Mouse (Mus musculus): Measurements from ENCODE around the gene Mier2. TPM values are rescaled to one million over a fixed set of nuclear protein-coding genes. Genes with fewer than 3 reads are reported as not detected.

The Mier2 gene
- polyA plus RNA-seq, 1 experiment from 2014 or later: 69.9 TPM

DNA sequence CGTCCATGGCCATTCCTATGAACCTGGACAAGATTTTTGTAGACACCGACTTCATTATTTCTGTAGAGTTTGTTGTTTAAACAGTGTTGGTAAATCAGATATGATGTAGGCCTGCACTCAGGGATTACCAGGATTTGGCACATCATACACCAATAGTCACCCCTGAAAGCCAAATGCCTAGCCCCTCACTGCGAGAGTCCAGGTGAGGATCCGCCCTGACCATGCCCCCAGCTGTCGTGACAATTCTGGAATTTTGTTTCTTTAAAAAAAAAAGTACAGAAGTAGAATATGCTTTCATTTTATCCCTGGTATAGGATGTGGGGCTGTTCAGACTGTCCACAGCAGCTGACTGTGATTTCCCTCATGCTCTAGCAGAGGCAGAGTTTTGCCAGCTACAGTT lies 14.9 kb upstream of the Mier2 start:
- Histone ChIP-seq H3K27ac (replicated peaks) (no peak overlapping the region), H3K27me3 (ENCODE audit: low read depth, poor library complexity, severe bottlenecking) (no peaks in the 10 kb centered on the region), H3K4me1 (no peaks in the 10 kb centered on the region), H3K4me3 (no peak overlapping the region), H3K36me3 (no peaks in the 10 kb centered on the region), H3K9me3 (replicated peaks) (peaks cover 6% of the 10 kb centered on the region; the same call in 1 of the 2 replicates)
- no peak for DNase-seq (ENCODE audit: low spot score)
- WGBS: 92% methylated on average over 5 of the region's 5 CpGs

DNA sequence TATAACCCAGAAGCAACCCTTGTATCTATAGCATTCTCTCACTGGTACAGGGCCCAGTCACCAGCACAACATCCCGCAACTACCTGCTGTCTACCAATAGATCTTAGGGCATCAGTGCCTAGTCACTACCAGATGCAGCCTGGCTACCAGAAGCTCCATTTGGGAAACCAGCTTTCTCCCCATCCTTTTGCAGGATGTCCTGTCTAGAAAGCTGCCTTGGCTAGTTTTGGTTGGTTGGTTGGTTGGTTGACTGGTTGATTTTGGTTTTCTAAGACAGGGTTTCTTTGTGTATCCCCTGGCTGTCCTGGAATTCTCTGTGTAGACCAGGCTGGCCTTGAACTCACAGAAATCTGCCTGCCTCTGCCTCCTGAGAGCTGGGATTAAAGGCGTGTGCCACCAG lies 4.7 kb upstream of the Mier2 start:
- no peak for DNase-seq (ENCODE audit: low spot score)
- Histone ChIP-seq H3K4me3 (no peak overlapping the region), H3K4me1 (peaks cover 8% of the 10 kb centered on the region), H3K9me3 (replicated peaks) (peaks cover 19% of the 10 kb centered on the region; the same call in 1 of the 2 replicates), H3K36me3 (0 out of 2 replicates have a peak, but pooled peaks cover 5% of the 10 kb centered on the region), H3K27me3 (ENCODE audit: low read depth, poor library complexity, severe bottlenecking) (no peaks in the 10 kb centered on the region), H3K27ac (replicated peaks) (no peak overlapping the region)
- 88% methylated on average over 2 of the region's 2 CpGs for WGBS

DNA sequence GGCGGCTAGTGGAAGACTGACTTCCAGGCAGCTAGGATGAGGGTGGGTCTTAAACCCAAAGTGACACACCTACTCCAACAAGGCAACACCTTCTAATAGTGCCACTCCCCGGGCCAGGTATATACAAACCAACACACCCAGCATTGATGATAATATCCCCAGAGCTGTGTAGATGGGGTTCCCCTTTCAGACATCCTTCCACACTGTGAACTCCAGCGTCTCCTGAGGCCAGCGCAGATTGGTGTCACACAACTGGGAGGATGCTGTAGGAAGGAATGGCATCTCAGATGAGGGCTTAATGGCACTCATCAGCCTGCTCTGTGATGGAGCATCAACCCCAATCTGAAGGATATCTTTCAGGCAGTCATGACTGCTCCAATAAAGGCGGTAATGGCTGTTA lies 2.5 kb upstream of the Mier2 start:
- H3K27me3 ChIP-seq (ENCODE audit: low read depth, poor library complexity, severe bottlenecking): no peaks in the 10 kb centered on the region
- no peak for DNase-seq (ENCODE audit: low spot score)
- H3K4me3 ChIP-seq: no peak overlapping the region
- peaks cover 28% of the 10 kb centered on the region for H3K4me1 ChIP-seq
- H3K36me3 ChIP-seq: 0 out of 2 replicates have a peak, but pooled peaks cover under 1% of the 10 kb centered on the region
- no peak overlapping the region for H3K27ac ChIP-seq (replicated peaks)
- H3K9me3 ChIP-seq (replicated peaks): no peaks in the 10 kb centered on the region
- WGBS: 90% methylated on average over 5 of the region's 5 CpGs

DNA sequence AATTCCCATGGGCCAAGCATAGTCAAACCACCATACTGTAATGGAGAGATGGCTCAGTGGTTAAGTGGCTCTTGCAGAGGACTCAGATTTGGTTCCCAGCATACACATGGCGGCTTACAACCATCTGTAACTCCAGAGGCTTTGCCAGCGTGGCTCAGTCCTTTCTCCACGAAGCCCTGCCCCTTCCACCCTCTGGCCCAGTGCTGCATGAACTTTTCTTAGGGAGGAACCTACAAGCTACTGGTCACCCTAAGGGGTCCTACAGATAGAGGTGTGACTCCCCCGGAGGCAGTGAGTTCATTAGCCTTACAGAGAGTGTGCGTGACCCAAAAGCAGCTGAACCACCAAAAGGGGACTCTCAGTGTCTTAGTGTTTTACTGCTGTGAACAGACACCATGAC lies 2.0 kb upstream of the Mier2 start:
- no peak for DNase-seq (ENCODE audit: low spot score)
- peaks cover 33% of the 10 kb centered on the region for H3K4me1 ChIP-seq
- no peak overlapping the region for H3K4me3 ChIP-seq
- no peaks in the 10 kb centered on the region for H3K9me3 ChIP-seq (replicated peaks)
- H3K36me3 ChIP-seq: peaks cover 3% of the 10 kb centered on the region; the same call in 1 of the 2 replicates
- no peak overlapping the region for H3K27ac ChIP-seq (replicated peaks)
- 91% methylated on average over 5 of the region's 5 CpGs for WGBS
- no peaks in the 10 kb centered on the region for H3K27me3 ChIP-seq (ENCODE audit: low read depth, poor library complexity, severe bottlenecking)

DNA sequence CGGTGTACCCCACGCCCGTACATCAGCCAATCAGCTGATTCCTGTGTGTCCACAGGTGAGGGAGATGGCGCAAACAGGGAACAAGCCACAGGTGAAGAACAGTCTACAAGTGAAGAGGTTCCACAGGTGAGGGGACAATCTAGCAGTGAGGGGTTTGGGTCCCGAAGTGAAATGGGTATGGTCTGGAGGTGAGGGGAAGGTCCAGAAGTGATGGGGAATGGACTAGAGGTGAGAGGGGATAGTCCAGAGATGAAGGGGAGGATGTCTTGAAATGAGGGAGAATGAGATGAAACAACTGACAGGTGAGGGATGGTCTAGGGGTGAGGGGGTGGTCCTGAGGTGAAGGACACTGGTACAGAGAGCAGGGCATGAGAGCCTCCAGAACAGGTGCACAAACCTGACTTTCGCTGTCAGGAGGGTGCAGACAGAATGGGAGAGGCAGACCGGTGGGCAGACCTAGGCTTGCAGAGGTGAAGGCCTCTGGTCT lies 282 bp upstream of the Mier2 start:
- peaks cover 35% of the 10 kb centered on the region for H3K4me1 ChIP-seq
- no peak for DNase-seq (ENCODE audit: low spot score)
- 28% methylated on average over 7 of the region's 7 CpGs for WGBS
- H3K27me3 ChIP-seq (ENCODE audit: low read depth, poor library complexity, severe bottlenecking): no peaks in the 10 kb centered on the region
- H3K9me3 ChIP-seq (replicated peaks): no peaks in the 10 kb centered on the region
- H3K27ac ChIP-seq (replicated peaks): peak overlapping the region; percentile 97
- peak overlapping the region; percentile 93 for H3K4me3 ChIP-seq
- peaks cover 17% of the 10 kb centered on the region for H3K36me3 ChIP-seq

DNA sequence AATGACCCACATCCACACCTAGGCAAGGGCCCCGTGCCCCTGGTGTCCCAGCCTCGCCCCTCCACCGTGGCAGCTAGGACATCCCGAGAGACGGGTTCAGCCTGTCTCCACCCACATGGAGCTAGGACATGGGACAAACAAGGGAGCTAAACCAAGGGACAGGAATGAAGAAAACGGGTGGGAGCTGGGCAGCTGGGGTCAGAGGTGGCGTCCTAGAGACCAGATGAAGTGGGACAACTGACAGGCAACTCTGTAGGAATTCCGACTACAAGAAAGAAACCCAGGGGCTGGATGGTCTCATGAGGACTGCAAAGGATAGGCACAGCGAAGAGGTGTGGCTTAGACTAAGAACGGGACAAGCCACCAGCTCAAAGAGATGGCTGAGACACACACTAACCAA lies 1.3 kb downstream of the Mier2 start:
- 53% methylated on average over 10 of the region's 10 CpGs for WGBS
- Histone ChIP-seq H3K9me3 (replicated peaks) (no peaks in the 10 kb centered on the region), H3K4me3 (peak overlapping the region; percentile 93), H3K27me3 (ENCODE audit: low read depth, poor library complexity, severe bottlenecking) (no peaks in the 10 kb centered on the region), H3K4me1 (peaks cover 35% of the 10 kb centered on the region), H3K27ac (replicated peaks) (peak overlapping the region; percentile 97), H3K36me3 (peaks cover 33% of the 10 kb centered on the region)
- DNase-seq (ENCODE audit: low spot score): no peak

DNA sequence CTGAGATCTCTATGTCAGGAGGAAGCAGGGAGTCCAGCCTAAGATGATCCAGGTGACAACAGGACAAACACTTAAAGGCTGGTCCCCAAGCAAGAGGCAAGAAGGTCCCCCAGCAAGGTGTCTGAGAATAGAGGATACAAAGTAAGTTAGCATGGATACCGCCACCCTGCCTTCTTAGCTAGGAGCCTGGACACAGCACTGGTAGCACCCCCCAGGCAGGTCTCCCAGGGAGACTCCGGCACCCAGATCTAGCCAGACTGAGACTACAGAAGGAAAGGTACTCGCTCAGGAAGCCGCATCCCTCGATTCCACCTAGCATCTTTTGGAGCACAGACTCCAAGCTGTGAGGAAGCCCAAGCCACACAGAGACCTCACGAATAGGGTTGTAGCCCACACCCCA lies 1.8 kb downstream of the Mier2 start:
- no peak for DNase-seq (ENCODE audit: low spot score)
- H3K27ac ChIP-seq (replicated peaks): 0 out of 2 replicates have a peak overlapping the region, but pooled peaks have one; percentile 97
- WGBS: 91% methylated on average over 6 of the region's 6 CpGs

DNA sequence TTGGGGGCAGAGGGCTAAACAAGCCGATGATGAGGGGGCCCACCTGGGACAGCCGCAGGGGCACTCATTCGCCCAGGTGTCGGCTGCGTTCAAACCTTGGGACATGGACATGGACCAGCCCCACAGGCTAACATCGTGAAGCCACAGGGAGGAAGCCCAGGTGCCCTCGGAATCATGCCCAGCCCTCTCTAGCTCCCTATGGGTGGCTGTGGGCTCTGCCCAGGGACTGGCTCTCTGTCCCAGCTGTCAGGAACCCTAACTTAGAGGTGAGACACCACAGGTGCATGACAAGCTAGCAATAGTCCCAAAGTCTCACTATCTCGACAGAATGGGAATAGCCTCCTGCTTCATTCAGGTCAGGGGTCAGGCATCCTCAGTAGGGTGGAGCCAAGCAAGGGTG lies 2.5 kb downstream of the Mier2 start:
- WGBS: 93% methylated on average over 8 of the region's 8 CpGs
- Histone ChIP-seq H3K4me1 (peaks cover 35% of the 10 kb centered on the region), H3K4me3 (no peak overlapping the region), H3K27ac (replicated peaks) (no peak overlapping the region), H3K36me3 (peaks cover 44% of the 10 kb centered on the region), H3K27me3 (ENCODE audit: low read depth, poor library complexity, severe bottlenecking) (no peaks in the 10 kb centered on the region), H3K9me3 (replicated peaks) (no peaks in the 10 kb centered on the region)
- DNase-seq (ENCODE audit: low spot score): no peak

More for the DNA sequence above, 1.8 kb downstream of the Mier2 start:
- Histone ChIP-seq H3K4me3 (peak overlapping the region; percentile 93), H3K27me3 (ENCODE audit: low read depth, poor library complexity, severe bottlenecking) (no peaks in the 10 kb centered on the region), H3K9me3 (replicated peaks) (no peaks in the 10 kb centered on the region), H3K36me3 (peaks cover 38% of the 10 kb centered on the region), H3K4me1 (peaks cover 35% of the 10 kb centered on the region)

DNA sequence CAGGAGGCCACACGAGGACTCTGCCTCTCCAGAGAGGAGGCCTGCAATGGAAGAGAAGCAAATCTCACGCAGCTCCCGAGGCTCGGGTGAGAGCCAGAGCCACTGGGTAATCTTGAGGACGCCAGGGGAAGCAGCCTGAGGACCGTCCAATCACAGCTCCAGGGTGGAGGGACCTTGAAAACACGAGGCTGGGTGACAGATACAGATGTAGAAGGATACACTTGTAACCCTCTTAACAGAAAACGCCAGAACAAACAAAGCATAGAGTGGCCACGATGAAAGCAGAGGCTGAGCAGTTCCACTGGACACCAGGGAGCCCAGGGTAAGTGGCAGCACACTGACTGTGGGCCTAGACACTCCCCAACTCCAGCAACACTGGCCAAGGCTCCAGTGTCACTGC lies 4.6 kb downstream of the Mier2 start:
- Histone ChIP-seq H3K27ac (replicated peaks) (no peak overlapping the region), H3K4me1 (peaks cover 31% of the 10 kb centered on the region), H3K9me3 (replicated peaks) (no peaks in the 10 kb centered on the region), H3K27me3 (ENCODE audit: low read depth, poor library complexity, severe bottlenecking) (no peaks in the 10 kb centered on the region), H3K36me3 (peaks cover 66% of the 10 kb centered on the region), H3K4me3 (no peak overlapping the region)
- DNase-seq (ENCODE audit: low spot score): no peak
- 83% methylated on average over 9 of the region's 9 CpGs for WGBS

DNA sequence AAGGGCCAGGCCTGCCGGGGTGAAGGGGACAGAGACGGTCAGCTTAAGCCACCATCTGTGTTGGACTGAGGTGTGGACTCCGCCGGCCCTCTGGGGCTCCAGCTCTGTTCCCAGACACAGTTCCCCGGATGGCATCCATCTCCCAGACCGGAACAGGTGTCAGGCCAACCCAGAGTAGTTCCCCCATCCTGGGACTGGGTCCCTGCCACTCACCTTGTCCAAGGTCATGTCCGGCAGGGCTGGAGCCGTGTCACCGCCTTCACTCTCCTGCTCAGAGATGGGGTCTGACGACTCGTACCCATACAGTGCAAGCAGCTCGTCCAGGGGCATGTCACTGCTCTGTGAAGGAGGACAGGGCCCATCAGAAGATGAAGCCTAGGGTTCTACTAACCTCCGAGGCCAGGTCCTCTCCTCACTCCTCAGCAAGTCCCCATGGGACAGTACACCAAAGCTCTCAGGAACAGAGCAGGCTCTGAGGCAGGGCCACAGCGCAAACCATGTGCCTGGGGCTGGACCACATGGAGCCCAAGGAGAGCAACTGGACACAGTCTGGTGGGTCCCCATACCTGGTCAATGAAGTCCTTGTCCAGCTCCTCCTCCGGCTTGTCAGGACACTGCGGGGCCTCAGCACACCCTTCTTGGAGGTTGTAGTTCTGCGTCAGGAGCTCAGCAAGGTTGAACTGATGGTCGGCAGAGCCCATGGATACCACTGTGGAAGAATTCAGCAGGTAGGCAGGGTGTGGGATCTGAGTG lies 5.9 kb downstream of the Mier2 start:
- Histone ChIP-seq H3K4me3 (no peak overlapping the region), H3K9me3 (replicated peaks) (no peaks in the 10 kb centered on the region), H3K27ac (replicated peaks) (no peak overlapping the region), H3K27me3 (ENCODE audit: low read depth, poor library complexity, severe bottlenecking) (no peaks in the 10 kb centered on the region), H3K36me3 (peaks cover 78% of the 10 kb centered on the region), H3K4me1 (peaks cover 24% of the 10 kb centered on the region)
- 93% methylated on average over 18 of the region's 18 CpGs for WGBS
- DNase-seq (ENCODE audit: low spot score): no peak

DNA sequence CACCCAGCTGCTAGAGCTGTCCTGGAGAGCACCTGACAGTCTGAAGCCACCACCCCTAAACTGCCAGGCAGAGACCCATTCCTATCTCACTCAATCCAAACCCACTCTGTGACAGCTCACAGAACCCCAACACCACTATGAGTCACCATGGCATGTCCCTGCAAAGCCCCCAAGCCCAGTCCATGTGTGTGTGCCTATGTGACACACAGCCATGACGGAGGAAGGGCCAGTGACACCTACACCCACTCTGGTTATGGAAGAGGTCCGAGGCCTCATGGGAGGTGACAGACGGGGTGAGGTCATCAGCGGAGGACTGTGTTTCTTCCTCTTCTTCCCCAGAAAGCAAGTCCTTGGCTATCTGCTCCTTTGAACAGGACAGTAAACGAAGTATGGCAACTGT lies 6.5 kb downstream of the Mier2 start:
- Histone ChIP-seq H3K9me3 (replicated peaks) (no peaks in the 10 kb centered on the region), H3K4me1 (peaks cover 18% of the 10 kb centered on the region), H3K36me3 (peaks cover 84% of the 10 kb centered on the region), H3K27me3 (ENCODE audit: low read depth, poor library complexity, severe bottlenecking) (no peaks in the 10 kb centered on the region), H3K27ac (replicated peaks) (no peak overlapping the region), H3K4me3 (no peak overlapping the region)
- DNase-seq (ENCODE audit: low spot score): no peak
- 90% methylated on average over 5 of the region's 5 CpGs for WGBS

DNA sequence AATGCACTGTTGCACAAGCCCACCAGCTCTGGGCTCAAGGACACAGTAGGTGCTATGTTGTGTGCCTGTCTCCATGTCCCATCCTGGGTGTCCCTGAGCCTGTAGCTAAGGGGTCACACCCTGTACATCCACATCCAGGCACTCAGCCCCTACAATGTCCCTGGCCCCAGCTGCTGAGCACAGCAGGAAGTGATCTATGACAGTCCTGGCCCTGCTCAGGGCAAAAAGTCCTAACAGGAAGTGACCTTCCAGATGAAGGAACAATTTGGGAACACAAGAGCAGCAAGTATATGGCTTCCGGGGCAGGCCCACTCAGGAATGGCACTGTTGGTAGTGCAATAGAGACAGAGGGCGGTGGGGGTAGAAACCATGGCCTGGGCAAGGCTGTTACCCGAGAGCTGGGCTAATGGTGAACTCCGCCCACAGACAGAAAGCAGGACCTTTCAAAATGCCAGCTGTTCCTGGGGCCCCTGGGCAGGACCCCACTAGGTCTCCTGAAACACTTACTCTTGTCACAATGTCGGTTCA lies 7.8 kb downstream of the Mier2 start:
- Histone ChIP-seq H3K9me3 (replicated peaks) (no peaks in the 10 kb centered on the region), H3K4me1 (peaks cover 4% of the 10 kb centered on the region), H3K4me3 (no peak overlapping the region), H3K27me3 (ENCODE audit: low read depth, poor library complexity, severe bottlenecking) (no peaks in the 10 kb centered on the region), H3K27ac (replicated peaks) (no peak overlapping the region), H3K36me3 (peaks cover 94% of the 10 kb centered on the region)
- DNase-seq (ENCODE audit: low spot score): no peak
- WGBS: 89% methylated on average over 5 of the region's 5 CpGs

DNA sequence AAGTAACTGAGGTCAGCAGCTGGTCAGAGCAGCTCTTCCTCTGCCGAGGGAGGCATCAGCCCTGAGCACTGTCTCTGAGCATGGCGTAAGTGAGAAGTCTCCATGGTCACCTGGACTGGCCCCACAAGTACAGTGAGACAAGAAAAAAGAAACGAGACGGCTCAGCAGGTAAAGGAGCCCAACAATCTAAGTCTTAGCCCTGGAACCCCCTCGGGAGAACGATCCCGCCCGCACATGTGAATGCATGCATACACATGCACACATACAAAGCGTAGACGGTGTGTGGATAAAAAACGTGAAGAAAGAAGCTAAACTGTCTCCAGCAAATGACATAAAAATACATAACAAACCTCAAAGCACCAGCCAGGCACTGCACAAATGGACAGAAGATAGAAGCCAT lies 8.5 kb downstream of the Mier2 start:
- whole genome bisulfite sequencing: 95% methylated on average over 11 of the region's 11 CpGs
- Histone ChIP-seq H3K27me3 (ENCODE audit: low read depth, poor library complexity, severe bottlenecking) (no peaks in the 10 kb centered on the region), H3K36me3 (peaks cover 100% of the 10 kb centered on the region), H3K9me3 (replicated peaks) (no peaks in the 10 kb centered on the region), H3K4me1 (no peaks in the 10 kb centered on the region), H3K27ac (replicated peaks) (no peak overlapping the region), H3K4me3 (no peak overlapping the region)
- DNase-seq (ENCODE audit: low spot score): no peak

Measured in midbrain, embryonic 10.5 days (tissue).